Mouse (Mus musculus) layer of hippocampus, postnatal 14 days (tissue): Measurements from ENCODE around the gene Eif3c. TPM values are rescaled to one million over a fixed set of nuclear protein-coding genes. Genes with fewer than 3 reads are reported as not detected.

Experiments used
- DNase-seq, 2 experiments: peaks; one replicate each; pipeline ENCODE4 v3.0.0; 2021 to 2022; ENCODE audit warnings: low spot score in 2 of 2, mixed read lengths in 1 of 2
- microRNA-seq, 2 experiments: library from miRNA; unstranded; fragments of <30 nt; microRNA quantifications; one replicate each; pipeline ENCODE4 v1.2.0; 2021
- total RNA-seq, 2 experiments: library from RNA; stranded (reverse); gene quantifications; 2 replicates each; pipeline ENCODE4 v1.2.3; 2021

Eif3c gene
- total RNA-seq, 2 experiments from 2014 or later, result 182 to 189 TPM

DNA sequence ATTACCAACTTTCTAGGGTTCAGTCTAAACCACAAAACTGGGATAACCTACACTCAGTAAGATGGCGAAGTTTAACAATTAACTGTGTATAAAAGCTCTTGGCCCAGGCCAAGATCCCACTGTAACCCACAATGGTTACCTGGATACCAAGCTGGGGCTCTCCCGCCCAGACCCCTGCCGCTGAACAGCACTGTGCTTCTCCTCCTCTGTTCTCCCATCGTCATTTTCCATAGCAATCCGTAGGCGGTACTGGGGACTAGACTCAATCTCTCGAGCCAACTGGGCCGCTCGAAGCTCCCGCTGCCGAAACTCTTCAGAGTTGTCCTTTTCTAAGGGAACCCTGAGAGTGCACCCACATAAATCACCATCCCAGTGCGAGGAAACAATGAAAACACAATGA lies 68.2 kb downstream of the Eif3c start:
- no peak for DNase-seq

DNA sequence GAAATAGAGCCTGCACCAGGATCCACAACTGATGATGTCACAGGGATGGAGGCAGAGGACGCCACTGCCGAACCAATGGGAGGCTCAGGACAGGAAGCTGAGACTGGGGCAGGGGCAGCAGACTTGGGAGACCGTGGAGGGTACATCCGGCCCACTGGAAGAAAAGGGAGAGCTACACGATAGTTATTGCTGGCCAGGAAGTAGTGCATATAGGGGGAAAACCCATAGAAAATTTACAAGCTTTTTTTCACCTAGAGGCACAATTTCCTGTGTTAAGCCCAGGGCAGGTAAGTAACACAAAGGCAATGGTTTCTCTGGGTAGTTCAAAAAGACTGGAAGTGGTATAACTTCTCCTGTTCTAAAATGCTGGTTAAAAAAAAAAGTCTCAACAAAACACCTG lies 69.7 kb downstream of the Eif3c start:
- no peak for DNase-seq

Small RNA genes within 50 kb of the gene (microRNA-seq; reads per million reads assigned to microRNA genes)
- gene Mir7059, result 9.6 to 18.8 reads per million in 2 experiments

Other genes starting within 250 kb of the Eif3c start
- 1 to 10 TPM in 1 of 2 experiments, under 1 TPM in 1; 0.81 to 1.1 TPM for gene Lat, start 196.8 kb downstream of the Eif3c start, total RNA-seq
- 10 to 100 TPM; 79.5 to 82.3 TPM for gene Spns1, start 189.0 kb downstream of the Eif3c start, total RNA-seq
- gene Nfatc2ip, start 169.7 kb downstream of the Eif3c start, total RNA-seq, result 1 to 10 TPM; 8.0 to 8.1 TPM
- not detected for gene Cd19, start 151.5 kb downstream of the Eif3c start, total RNA-seq
- gene Rabep2, start 137.7 kb downstream of the Eif3c start, total RNA-seq, result 10 to 100 TPM in 1 of 2 experiments, 1 to 10 TPM in 1; 8.9 to 11.5 TPM
- gene Atp2a1, start 103.3 kb downstream of the Eif3c start, total RNA-seq, result 1 to 10 TPM in 1 of 2 experiments, under 1 TPM in 1; 0.85 to 2.2 TPM
- 10 to 100 TPM; 65.7 to 68.1 TPM for gene Sh2b1, start 91.0 kb downstream of the Eif3c start, total RNA-seq
- 10 to 100 TPM; 79.7 to 88.9 TPM for gene Tufm, start 79.0 kb downstream of the Eif3c start, total RNA-seq
- gene Atxn2l, start 63.0 kb downstream of the Eif3c start, total RNA-seq, result 100 to 1,000 TPM; 122 to 124 TPM
- gene Apobr, start 18.5 kb upstream of the Eif3c start, total RNA-seq, result 1 to 10 TPM in 1 of 2 experiments, under 1 TPM in 1; 0.39 to 1.1 TPM
- 10 to 100 TPM; 24.3 to 28.3 TPM for gene Cln3, start 19.4 kb upstream of the Eif3c start, total RNA-seq
- not detected for gene Il27, start 28.5 kb upstream of the Eif3c start, total RNA-seq
- 1 to 10 TPM; 4.2 to 4.4 TPM for gene Nupr1, start 64.5 kb upstream of the Eif3c start, total RNA-seq
- gene Sgf29, start 82.9 kb upstream of the Eif3c start, total RNA-seq, result 10 to 100 TPM; 31.2 to 32.9 TPM
- 10 to 100 TPM; 10.7 to 16.5 TPM for gene Sult1a1, start 110.0 kb upstream of the Eif3c start, total RNA-seq
- 100 to 1,000 TPM; 119 to 129 TPM for gene Bola2, start 129.0 kb upstream of the Eif3c start, total RNA-seq
- gene Slx1b, start 129.4 kb upstream of the Eif3c start, total RNA-seq, result 10 to 100 TPM; 16.2 to 19.8 TPM
- gene Coro1a, start 141.4 kb upstream of the Eif3c start, total RNA-seq, result 100 to 1,000 TPM; 131 to 141 TPM
- gene Mapk3, start 193.2 kb upstream of the Eif3c start, total RNA-seq, result 100 to 1,000 TPM; 137 to 142 TPM
- 1 to 10 TPM; 2.2 to 2.5 TPM for gene Gdpd3, start 199.9 kb upstream of the Eif3c start, total RNA-seq
- 100 to 1,000 TPM; 195 to 196 TPM for gene Ypel3, start 210.5 kb upstream of the Eif3c start, total RNA-seq
- gene Tbx6, start 215.1 kb upstream of the Eif3c start, total RNA-seq, result under 1 TPM; 0.53 to 0.57 TPM
- 10 to 100 TPM; 49.0 to 51.8 TPM for gene Ppp4c, start 226.1 kb upstream of the Eif3c start, total RNA-seq
- 100 to 1,000 TPM; 109 to 112 TPM for gene Fam57b, start 231.3 kb upstream of the Eif3c start, total RNA-seq